Mouse (Mus musculus): ENCODE results near the gene C130060K24Rik. TPM values are rescaled to one million over a fixed set of nuclear protein-coding genes. Genes with fewer than 3 reads are reported as not detected.

Gene C130060K24Rik
- polyA plus RNA-seq, 1 experiment from 2014 or later = not detected

GRCm38 (mm10) chr6:65465294-65465693 lies 84.4 kb downstream of the C130060K24Rik start:
- POLR2A ChIA-PET = no interaction called here

GRCm38 (mm10) chr6:65470320-65470719 lies 89.4 kb downstream of the C130060K24Rik start:
- peaks cover 10% of the 10 kb centered on the region for H3K27me3 ChIP-seq
- in situ Hi-C loops (cut with MboI; ENCODE audit: low pct_unique_long_range_greater_than_20kb) = no loop called here
- ATAC-seq (no peak), DNase-seq (ENCODE audit: low read depth, low spot score) (no peak)
- TF ChIP-seq CTCF (IDR thresholded peaks at IDR 0.05) = no peak
- ChIA-PET POLR2A (no interaction called here), CTCF (no interaction called here)

More at GRCm38 (mm10) chr6:65465294-65465693, 84.4 kb downstream of the C130060K24Rik start:
- CTCF ChIA-PET = interaction anchor here (0.9 kb wide), 1 partner anchor 12 kb away, joined by 3 read pairs; no protein-coding TSS in a partner anchor
- no peak for TF ChIP-seq CTCF (IDR thresholded peaks at IDR 0.05)
- DNase-seq (ENCODE audit: low read depth, low spot score) (no peak), ATAC-seq (no peak)
- H3K27me3 ChIP-seq = peaks cover 6% of the 10 kb centered on the region
- in situ Hi-C loops (cut with MboI; ENCODE audit: low pct_unique_long_range_greater_than_20kb) = no loop called here

GRCm38 (mm10) chr6:65472455-65472854 lies 91.5 kb downstream of the C130060K24Rik start:
- peaks cover 10% of the 10 kb centered on the region for H3K27me3 ChIP-seq
- in situ Hi-C loops (cut with MboI; ENCODE audit: low pct_unique_long_range_greater_than_20kb) = no loop called here
- ATAC-seq (no peak), DNase-seq (ENCODE audit: low read depth, low spot score) (no peak)
- ChIA-PET CTCF (no interaction called here), POLR2A (no interaction called here)
- TF ChIP-seq CTCF (IDR thresholded peaks at IDR 0.05) = no peak

GRCm38 (mm10) chr6:65498786-65499185 lies 117.9 kb downstream of the C130060K24Rik start:
- no peak for ATAC-seq
- CTCF ChIA-PET = no interaction called here

More at GRCm38 (mm10) chr6:65498786-65499185, 117.9 kb downstream of the C130060K24Rik start:
- in situ Hi-C loops (cut with MboI; ENCODE audit: low pct_unique_long_range_greater_than_20kb) = no loop called here
- no peak for TF ChIP-seq CTCF (IDR thresholded peaks at IDR 0.05)
- peaks cover 4% of the 10 kb centered on the region for H3K27me3 ChIP-seq
- no peak for DNase-seq (ENCODE audit: low read depth, low spot score)
- POLR2A ChIA-PET = no interaction called here

Other genes with a start within 250 kb of the C130060K24Rik start
- gene Hpgds, start 236.2 kb upstream of the C130060K24Rik start, polyA plus RNA-seq (2021) = 0.12 TPM
- gene Tnip3, start 144.2 kb downstream of the C130060K24Rik start, polyA plus RNA-seq (2021) = 0.03 TPM

All from Patski (cell line).